Mouse (Mus musculus): ENCODE data around the gene Parp16.

- TF ChIP-seq POLR2A (IDR thresholded peaks at IDR 0.05; ENCODE audit: insufficient read depth, low read length), result no peak
- no peak for TF ChIP-seq EP300 (IDR thresholded peaks at IDR 0.05; ENCODE audit: insufficient read depth, low read depth, low read length)
Measured at GRCm38 (mm10) chr9:65238191-65238760, 43.1 kb downstream of the Parp16 start.
